Mouse (Mus musculus) MN1 (cell line): ENCODE measurements around the gene Syde2.

ENCODE experiments used
- DNase-seq: peaks from one replicate; pipeline ENCODE4 v3.0.0-alpha.2; 2016; ENCODE audit warnings: low spot score

Gene Syde2

GRCm38 (mm10) chr3:146053873-146054272, 66.2 kb downstream of the Syde2 start:
- no peak for DNase-seq

- DNase-seq = no peak
Observed at GRCm38 (mm10) chr3:146057131-146057530, 69.5 kb downstream of the Syde2 start.

GRCm38 (mm10) chr3:146058263-146058662, 70.6 kb downstream of the Syde2 start:
- peak; percentile 66 for DNase-seq

- DNase-seq = no peak
Observed at GRCm38 (mm10) chr3:146059356-146059926, 71.8 kb downstream of the Syde2 start.

- no peak for DNase-seq
Observed at GRCm38 (mm10) chr3:146063146-146063545, 75.5 kb downstream of the Syde2 start.

- DNase-seq = no peak
Observed at GRCm38 (mm10) chr3:146069276-146069675, 81.6 kb downstream of the Syde2 start.
